Mouse (Mus musculus) myocyte (in vitro differentiated cells): ENCODE measurements around the gene Otof. TPM values are rescaled to one million over a fixed set of nuclear protein-coding genes. Genes with fewer than 3 reads are reported as not detected.

ENCODE experiments used
- H3K27me3 ChIP-seq: one replicate; pipeline ENCODE4 v1.6.1; 2011; ENCODE audit not compliant: control insufficient read depth, insufficient read depth, insufficient read length
- H3K36me3 ChIP-seq: one replicate; pipeline ENCODE4 v1.6.1; 2011; ENCODE audit not compliant: control insufficient read depth, insufficient read depth
- H3K4me2 ChIP-seq: one replicate; pipeline ENCODE4 v1.6.1; 2011; ENCODE audit warnings: low read depth, control low read depth
- H3K4me3 ChIP-seq: one replicate; pipeline ENCODE4 v1.5.1; 2011; ENCODE audit warnings: mild to moderate bottlenecking, control low read depth, moderate library complexity
- H3K79me2 ChIP-seq: one replicate; pipeline ENCODE4 v1.6.1; 2011; ENCODE audit not compliant: control insufficient read depth, insufficient read depth
- H3ac ChIP-seq: one replicate; pipeline ENCODE4 v1.6.1; 2011; ENCODE audit not compliant: control insufficient read depth, insufficient read length
- CEBPB ChIP-seq: IDR thresholded peaks from 2 replicates; pipeline ENCODE4 v1.6.1; 2011; ENCODE audit warnings: mild to moderate bottlenecking, moderate library complexity; ENCODE audit not compliant: poor library complexity, insufficient read depth, severe bottlenecking
- E2F4 ChIP-seq: IDR thresholded peaks from one replicate; pipeline ENCODE4 v1.6.1; 2011; ENCODE audit warnings: mild to moderate bottlenecking, control low read depth, moderate library complexity; ENCODE audit not compliant: insufficient read depth
- MAX ChIP-seq: IDR thresholded peaks from one replicate; pipeline ENCODE4 v1.6.1; 2011; ENCODE audit warnings: low read depth, mild to moderate bottlenecking, control low read depth
- MYOD1 ChIP-seq, 3 experiments: IDR thresholded peaks; one replicate each; pipeline ENCODE4 v1.6.1; 2011; ENCODE audit warnings: control low read depth in 2 of 3, low read depth in 2 of 3, mild to moderate bottlenecking in 2 of 3, moderate library complexity in 1 of 3; ENCODE audit not compliant: insufficient read length in 2 of 3, control insufficient read depth in 1 of 3
- MYOG ChIP-seq, 3 experiments: IDR thresholded peaks; one replicate each; pipeline ENCODE4 v1.6.1; 2011; ENCODE audit warnings: control low read depth in 2 of 3, low read depth in 2 of 3, mild to moderate bottlenecking in 2 of 3; ENCODE audit not compliant: insufficient read length in 2 of 3, control insufficient read depth in 1 of 3, insufficient read depth in 1 of 3
- POLR2A ChIP-seq: IDR thresholded peaks from one replicate; pipeline ENCODE4 v1.6.1; 2011; ENCODE audit warnings: low read depth, mild to moderate bottlenecking, control low read depth, moderate library complexity; ENCODE audit not compliant: insufficient read length
- POLR2AphosphoS2 ChIP-seq: IDR thresholded peaks from one replicate; pipeline ENCODE4 v1.6.1; 2011; ENCODE audit warnings: low read depth, control low read depth; ENCODE audit not compliant: insufficient read length
- REST ChIP-seq: IDR thresholded peaks from one replicate; pipeline ENCODE4 v1.6.1; 2011; ENCODE audit warnings: mild to moderate bottlenecking, control low read depth, moderate library complexity; ENCODE audit not compliant: insufficient read depth, insufficient read length
- SRF ChIP-seq: IDR thresholded peaks from one replicate; pipeline ENCODE4 v1.6.1; 2011; ENCODE audit warnings: low read depth; ENCODE audit not compliant: control insufficient read depth, insufficient read length
- TCF12 ChIP-seq: IDR thresholded peaks from one replicate; pipeline ENCODE4 v1.6.1; 2011; ENCODE audit warnings: mild to moderate bottlenecking, control low read depth; ENCODE audit not compliant: poor library complexity, insufficient read depth, severe bottlenecking
- TCF3 ChIP-seq: IDR thresholded peaks from one replicate; pipeline ENCODE4 v1.6.1; 2011; ENCODE audit warnings: low read depth, control low read depth; ENCODE audit not compliant: insufficient read length
- USF1 ChIP-seq: IDR thresholded peaks from one replicate; pipeline ENCODE4 v1.6.1; 2011; ENCODE audit warnings: low read depth, mild to moderate bottlenecking, control low read depth, moderate library complexity
- polyA plus RNA-seq: library from polyadenylated mRNA; unstranded; fragments of >200 nt; fragmentation: generic; extraction: Trizol; gene quantifications from one replicate; pipeline ENCODE4 v1.2.1, GENCODE M21; 2012; ENCODE audit warnings: missing spikeins

The Otof gene
- polyA plus RNA-seq, 1 experiment: not detected

- Histone ChIP-seq H3K4me3 (no peak overlapping the region), H3K79me2 (no peaks in the 10 kb centered on the region), H3K27me3 (peaks cover 87% of the 10 kb centered on the region), H3K4me2 (no peak overlapping the region), H3K36me3 (no peaks in the 10 kb centered on the region), H3ac (no peak overlapping the region)
- no peak for TF ChIP-seq MAX
- TF ChIP-seq REST: no peak
- TF ChIP-seq MYOG (IDR thresholded peaks at IDR 0.05; ENCODE audit: control insufficient read depth in 1 of 3, insufficient read depth in 1 of 3, insufficient read length in 2 of 3, low read depth in 2 of 3): no peak
- no peak for TF ChIP-seq POLR2AphosphoS2
- TF ChIP-seq TCF3: no peak
- no peak for TF ChIP-seq USF1
- no peak for TF ChIP-seq POLR2A
- TF ChIP-seq CEBPB: no peak
- no peak for TF ChIP-seq TCF12
- TF ChIP-seq MYOD1 (IDR thresholded peaks at IDR 0.05; ENCODE audit: control insufficient read depth in 1 of 3, insufficient read length in 2 of 3, low read depth in 2 of 3): no peak
- no peak for TF ChIP-seq SRF
- no peak for TF ChIP-seq E2F4
Measured at GRCm38 (mm10) chr5:30466315-30466714, 4.6 kb upstream of the Otof start.

DNA sequence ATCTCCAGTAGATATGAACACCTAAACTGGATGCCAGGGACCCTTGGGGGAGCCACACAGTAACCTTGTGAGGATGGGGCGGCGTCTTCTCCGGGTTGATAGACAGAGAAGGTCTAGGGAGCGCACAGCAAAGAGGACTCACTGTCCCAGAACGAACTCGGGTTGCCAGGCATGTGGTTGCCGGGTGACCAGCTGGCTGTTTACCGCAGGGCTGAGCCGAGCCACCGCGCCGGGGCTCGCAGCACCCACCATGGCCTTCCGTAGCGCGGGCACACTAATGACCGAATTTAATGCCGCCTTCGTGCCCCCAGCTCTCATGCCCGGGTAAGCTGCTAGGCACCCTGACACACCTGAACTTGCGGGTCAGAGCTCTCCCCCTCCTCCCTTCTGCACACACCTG lies 4.1 kb upstream of the Otof start, which contains the start of gene 1700001C02Rik:
TSS of gene 1700001C02Rik (plus strand) at position 187 of the 400 bp plus-strand sequence.
- TF ChIP-seq USF1: no peak
- TF ChIP-seq TCF12: no peak
- no peak for TF ChIP-seq TCF3
- no peak for TF ChIP-seq SRF
- TF ChIP-seq MYOG (IDR thresholded peaks at IDR 0.05; ENCODE audit: control insufficient read depth in 1 of 3, insufficient read depth in 1 of 3, insufficient read length in 2 of 3, low read depth in 2 of 3): no peak
- no peak for TF ChIP-seq MAX
- no peak for TF ChIP-seq POLR2A
- no peak for TF ChIP-seq MYOD1 (IDR thresholded peaks at IDR 0.05; ENCODE audit: control insufficient read depth in 1 of 3, insufficient read length in 2 of 3, low read depth in 2 of 3)
- no peak for TF ChIP-seq REST
- no peak for TF ChIP-seq E2F4
- no peak for TF ChIP-seq CEBPB
- no peak for TF ChIP-seq POLR2AphosphoS2
- Histone ChIP-seq H3K79me2 (no peaks in the 10 kb centered on the region), H3ac (no peak within 1 kb of the TSS), H3K4me3 (no peak within 1 kb of the TSS), H3K27me3 (peaks cover 87% of the 10 kb centered on the region), H3K4me2 (no peak within 1 kb of the TSS), H3K36me3 (no peaks in the 10 kb centered on the region)

GRCm38 (mm10) chr5:30460155-30460554 lies 1.6 kb downstream of the Otof start:
- TF ChIP-seq SRF (no peak), TCF3 (no peak)
- H3K4me3 ChIP-seq: no peak overlapping the region
- no peaks in the 10 kb centered on the region for H3K36me3 ChIP-seq
- peaks cover 91% of the 10 kb centered on the region for H3K27me3 ChIP-seq
- H3ac ChIP-seq: no peak overlapping the region
- no peaks in the 10 kb centered on the region for H3K79me2 ChIP-seq
- no peak overlapping the region for H3K4me2 ChIP-seq

DNA sequence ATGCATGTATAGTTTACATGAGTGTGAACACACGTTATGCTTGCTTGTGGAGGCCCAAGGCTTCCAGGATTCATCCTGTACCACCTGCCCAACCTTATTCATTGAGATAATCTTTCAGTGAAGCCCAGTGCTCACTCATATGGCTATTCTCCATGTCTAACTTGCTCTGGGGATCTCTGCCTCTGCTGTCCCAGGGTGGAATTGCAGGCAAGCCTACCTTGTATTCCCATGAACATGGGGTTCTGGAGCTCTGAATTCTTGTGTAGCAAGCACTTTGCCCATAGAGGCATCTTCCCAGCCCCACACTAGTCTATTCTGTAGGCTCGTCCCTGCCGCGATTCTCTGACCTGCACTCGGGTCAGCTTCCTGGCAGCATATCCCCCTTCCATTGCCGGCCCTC lies 5.7 kb downstream of the Otof start:
- Histone ChIP-seq H3K79me2 (no peaks in the 10 kb centered on the region), H3K27me3 (peaks cover 81% of the 10 kb centered on the region), H3K36me3 (no peaks in the 10 kb centered on the region), H3K4me3 (no peak overlapping the region), H3ac (no peak overlapping the region), H3K4me2 (no peak overlapping the region)
- TF ChIP-seq MAX (no peak), CEBPB (no peak), TCF12 (no peak), E2F4 (no peak), MYOD1 (IDR thresholded peaks at IDR 0.05; ENCODE audit: control insufficient read depth in 1 of 3, insufficient read length in 2 of 3, low read depth in 2 of 3) (no peak)

DNA sequence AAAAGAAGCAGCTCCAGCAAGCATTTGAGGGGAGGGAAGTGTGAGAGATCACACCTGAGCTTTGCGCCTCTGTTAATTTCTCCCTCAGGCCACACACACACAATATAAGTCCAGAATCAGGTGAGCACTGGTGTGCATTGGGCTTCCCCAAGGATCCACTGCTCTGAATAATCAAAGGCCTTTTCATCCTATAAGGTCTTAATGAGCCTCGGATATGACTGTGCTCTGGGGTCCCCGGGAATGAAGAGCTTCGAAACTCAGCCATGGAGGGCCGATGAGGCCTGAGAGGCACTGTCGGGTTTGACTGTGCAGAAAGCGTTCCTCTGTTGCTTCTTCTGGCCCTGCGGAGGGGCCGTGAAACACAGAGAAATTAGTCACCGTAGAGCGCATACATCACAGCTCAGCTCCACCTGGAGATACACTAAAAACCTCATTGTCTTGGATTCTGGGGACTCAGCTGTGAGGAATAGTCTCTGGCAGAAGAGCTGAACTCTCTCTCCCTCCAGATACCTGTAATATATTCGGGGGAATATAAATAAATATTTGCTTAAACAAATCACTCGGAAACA lies 17.3 kb downstream of the Otof start:
- no peak overlapping the region for H3K4me3 ChIP-seq
- peaks cover 42% of the 10 kb centered on the region for H3K27me3 ChIP-seq
- no peaks in the 10 kb centered on the region for H3K79me2 ChIP-seq
- H3K4me2 ChIP-seq: no peak overlapping the region
- no peaks in the 10 kb centered on the region for H3K36me3 ChIP-seq
- no peak overlapping the region for H3ac ChIP-seq
- TF ChIP-seq USF1: no peak
- TF ChIP-seq REST: no peak
- TF ChIP-seq MYOG (IDR thresholded peaks at IDR 0.05; ENCODE audit: control insufficient read depth in 1 of 3, insufficient read depth in 1 of 3, insufficient read length in 2 of 3, low read depth in 2 of 3): no peak
- TF ChIP-seq CEBPB: no peak
